Mouse (Mus musculus) cortical plate, adult 2 months (tissue): ENCODE results near the gene Traf3ip1.

Source experiments
- CTCF ChIP-seq: fragments of 200-500 bp; IDR thresholded peaks from 2 replicates; pipeline ENCODE4 v1.5.1; 2011; ENCODE audit warnings: mild to moderate bottlenecking, control low read depth, low read length; ENCODE audit not compliant: insufficient read depth; ENCODE audit errors: extremely low read depth
- POLR2A ChIP-seq: fragments of 200-500 bp; IDR thresholded peaks from 2 replicates; pipeline ENCODE4 v1.6.1; 2011; ENCODE audit warnings: mild to moderate bottlenecking, low read length, control low read depth; ENCODE audit not compliant: insufficient read depth; ENCODE audit errors: extremely low read depth

DNA sequence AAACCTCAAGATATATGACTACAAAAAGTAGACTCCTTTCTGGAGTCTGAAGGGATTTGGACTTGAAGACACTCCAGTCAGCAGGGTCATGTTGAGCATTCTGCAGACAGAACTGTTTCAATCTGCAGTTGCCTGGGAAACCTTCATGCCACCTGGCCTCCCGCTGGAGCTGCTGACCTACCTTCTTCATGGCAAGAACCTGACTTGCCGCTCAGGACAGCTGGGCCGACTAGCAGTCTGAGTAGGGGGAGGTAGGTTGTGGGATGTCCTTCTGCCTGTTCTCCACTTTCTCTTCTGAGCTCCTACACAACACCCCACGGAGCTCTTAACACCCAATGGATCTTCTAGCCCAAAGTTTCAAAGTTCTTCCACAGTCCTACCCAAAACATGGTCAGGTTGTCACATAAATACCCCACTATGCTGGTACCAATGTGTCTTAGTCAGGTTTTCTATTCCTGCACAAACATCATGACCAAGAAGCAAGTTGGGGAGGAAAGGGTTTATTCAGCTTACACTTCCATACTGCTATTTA lies 24.5 kb upstream of the Traf3ip1 start:
- TF ChIP-seq POLR2A (no peak), CTCF (no peak)
